Mouse (Mus musculus) hindbrain, embryonic 10.5 days (tissue): Measurements from ENCODE around the gene Nqo1. TPM values are rescaled to one million over a fixed set of nuclear protein-coding genes. Genes with fewer than 3 reads are reported as not detected.

ENCODE experiments used
- DNase-seq: peaks from one replicate; pipeline ENCODE4 v3.0.0-alpha.2; 2017; ENCODE audit warnings: low spot score
- H3K27ac ChIP-seq: fragments of 300-500 bp; sonication (generic); 2 replicates; pipeline ENCODE4 v1.5.1; 2016; ENCODE audit warnings: mild to moderate bottlenecking, moderate library complexity
- H3K27me3 ChIP-seq: fragments of 300-500 bp; sonication (generic); 2 replicates; pipeline ENCODE4 v1.6.1; 2016; ENCODE audit warnings: mild to moderate bottlenecking; ENCODE audit not compliant: poor library complexity, insufficient read depth, severe bottlenecking
- H3K36me3 ChIP-seq: fragments of 300-500 bp; sonication (generic); 2 replicates; pipeline ENCODE4 v1.6.1; 2016; ENCODE audit warnings: mild to moderate bottlenecking, moderate library complexity
- H3K4me1 ChIP-seq: fragments of 300-500 bp; sonication (generic); replicated peaks from 2 replicates; pipeline ENCODE4 v1.6.1; 2016; ENCODE audit warnings: mild to moderate bottlenecking
- H3K4me3 ChIP-seq: fragments of 300-500 bp; sonication (generic); 2 replicates; pipeline ENCODE4 v1.5.1; 2016; ENCODE audit warnings: mild to moderate bottlenecking, moderate library complexity
- H3K9me3 ChIP-seq: fragments of 300-500 bp; sonication (generic); 2 replicates; pipeline ENCODE4 v1.6.1; 2016; ENCODE audit warnings: mild to moderate bottlenecking, moderate library complexity
- WGBS: fragments of 180-500 bp; shearing (Covaris S2); methylation state at CpG from one replicate; pipeline ENCODE4 v1.1.7; 2016; 5-methylcytosine and 5-hydroxymethylcytosine counted together
- polyA plus RNA-seq: library from polyadenylated mRNA; unstranded; fragments of >200 nt; fragmentation: Nextera tagmentation; extraction: Ambion mirVana; gene quantifications from 2 replicates; pipeline ENCODE4 v1.2.1, GENCODE M21; 2016

The Nqo1 gene
- polyA plus RNA-seq, 1 experiment from 2014 or later = 5.5 TPM

DNA sequence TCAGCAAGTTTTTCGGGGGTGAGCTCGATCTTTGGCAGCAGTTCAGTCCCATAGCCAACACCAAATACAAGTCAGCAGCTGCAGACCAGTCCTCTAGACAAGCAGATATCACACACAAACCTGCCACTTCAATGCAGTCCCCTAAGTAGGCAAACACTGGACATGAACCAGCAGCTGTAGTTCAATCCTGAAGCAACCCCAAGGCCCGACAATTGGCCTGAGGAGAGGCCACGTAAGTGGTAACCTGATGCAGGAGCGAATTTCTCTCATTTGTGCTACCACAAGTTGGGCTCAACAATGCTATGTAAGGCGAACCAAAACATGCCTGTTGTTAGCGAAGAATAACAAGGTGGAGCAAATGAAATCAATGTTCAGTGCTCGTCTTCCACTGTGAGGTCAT is 22.3 kb downstream of the Nqo1 start:
- Histone ChIP-seq H3K27me3 (no peaks in the 10 kb centered on the region), H3K4me3 (no peak overlapping the region), H3K9me3 (no peaks in the 10 kb centered on the region), H3K36me3 (peaks cover 28% of the 10 kb centered on the region), H3K27ac (no peak overlapping the region), H3K4me1 (no peaks in the 10 kb centered on the region)
- 95% methylated on average over 8 of the region's 8 CpGs for WGBS
- DNase-seq = no peak

DNA sequence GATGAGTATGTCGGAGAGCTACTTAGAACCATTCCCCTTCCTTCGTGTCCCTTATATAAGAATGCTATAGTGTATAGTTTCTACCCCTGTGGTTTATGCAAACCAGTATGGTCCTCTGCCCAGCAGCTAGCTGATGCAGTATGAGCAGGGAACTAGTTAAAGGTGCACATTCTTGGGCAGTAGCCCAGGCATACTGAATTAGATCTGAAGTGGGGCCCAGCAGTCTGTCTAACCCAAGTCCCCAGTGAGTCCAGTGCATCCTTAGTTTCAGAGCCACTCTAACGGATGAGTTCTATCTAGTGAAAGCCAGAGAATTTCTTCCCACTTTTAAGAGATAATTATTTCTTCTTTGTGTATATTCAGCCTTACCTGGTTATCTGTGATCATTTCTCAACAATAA is 25.7 kb downstream of the Nqo1 start:
- H3K9me3 ChIP-seq = no peaks in the 10 kb centered on the region
- no peaks in the 10 kb centered on the region for H3K4me1 ChIP-seq
- no peak for DNase-seq
- no peak overlapping the region for H3K4me3 ChIP-seq
- no peak overlapping the region for H3K27ac ChIP-seq
- peaks cover 32% of the 10 kb centered on the region for H3K36me3 ChIP-seq
- WGBS = 96% methylated on average over 3 of the region's 3 CpGs
- no peaks in the 10 kb centered on the region for H3K27me3 ChIP-seq

DNA sequence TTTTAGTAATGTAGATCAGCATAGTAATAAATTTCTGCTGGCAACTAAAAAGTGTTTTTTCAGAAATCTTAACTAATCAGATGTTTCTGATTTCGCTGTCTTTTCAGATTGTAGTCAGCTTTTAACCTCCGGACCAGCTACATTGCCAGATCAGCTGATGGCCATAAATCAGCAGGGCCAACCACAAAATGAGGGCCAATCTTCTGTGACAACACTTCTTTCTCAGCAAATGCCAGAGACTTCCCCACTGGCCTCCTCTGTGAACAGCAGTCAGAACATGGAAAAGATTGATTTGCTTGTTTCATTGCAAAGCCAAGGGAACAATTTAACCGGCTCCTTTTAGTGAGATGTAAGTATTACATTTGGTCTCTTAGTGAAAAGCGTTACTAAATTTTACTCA is 32.7 kb downstream of the Nqo1 start:
- WGBS = 92% methylated on average over 4 of the region's 4 CpGs
- Histone ChIP-seq H3K27me3 (no peaks in the 10 kb centered on the region), H3K4me1 (no peaks in the 10 kb centered on the region), H3K36me3 (peaks cover 73% of the 10 kb centered on the region), H3K9me3 (no peaks in the 10 kb centered on the region), H3K27ac (no peak overlapping the region), H3K4me3 (no peak overlapping the region)
- DNase-seq = no peak

Other genes with a start within 250 kb of the Nqo1 start
- gene Nfat5, start 109.7 kb downstream of the Nqo1 start, polyA plus RNA-seq = 8.7 and 9.9 TPM in 2 replicates
- 91.8 and 92.7 TPM in 2 replicates for gene Nob1, start 21.8 kb upstream of the Nqo1 start, polyA plus RNA-seq
- gene Wwp2, start 33.2 kb upstream of the Nqo1 start, polyA plus RNA-seq = 61.7 and 64.6 TPM in 2 replicates
- 312 and 323 TPM in 2 replicates for gene Psmd7, start 185.3 kb upstream of the Nqo1 start, polyA plus RNA-seq